Mouse (Mus musculus) hindbrain, postnatal 0 days (tissue): Measurements from ENCODE around the gene Cdc42ep2. TPM values are rescaled to one million over a fixed set of nuclear protein-coding genes. Genes with fewer than 3 reads are reported as not detected.

Source experiments
- ATAC-seq: fragments of 200-750 bp; cut with Nextera tagmentation; 2 replicates; pipeline ENCODE4 v1.8.0; 2017; ENCODE audit warnings: mild to moderate bottlenecking, moderate TSS enrichment, moderate library complexity
- DNase-seq: peaks from one replicate; pipeline ENCODE4 v3.0.0-alpha.2; 2015; ENCODE audit warnings: low spot score
- H3K27ac ChIP-seq: fragments of 300-500 bp; sonication (generic); 2 replicates; pipeline ENCODE4 v1.5.1; 2014; ENCODE audit warnings: mild to moderate bottlenecking
- H3K27me3 ChIP-seq: fragments of 300-500 bp; sonication (generic); 2 replicates; pipeline ENCODE4 v1.6.1; 2014; ENCODE audit warnings: low read length, mixed read lengths; ENCODE audit not compliant: insufficient read depth
- H3K36me3 ChIP-seq: fragments of 300-500 bp; sonication (generic); 2 replicates; pipeline ENCODE4 v1.6.1; 2014; ENCODE audit warnings: low read length, mixed read lengths; ENCODE audit not compliant: insufficient read depth
- H3K4me1 ChIP-seq: fragments of 300-500 bp; sonication (generic); 2 replicates; pipeline ENCODE4 v1.6.1; 2014; ENCODE audit warnings: antibody characterized with exemption, low read length, mixed read lengths; ENCODE audit not compliant: insufficient read depth
- H3K4me2 ChIP-seq: fragments of 300-500 bp; sonication (generic); 2 replicates; pipeline ENCODE4 v1.6.1; 2014; ENCODE audit warnings: low read depth, mild to moderate bottlenecking, low read length, moderate library complexity, mixed read lengths
- H3K4me3 ChIP-seq: fragments of 300-500 bp; sonication (generic); 2 replicates; pipeline ENCODE4 v1.5.1; 2014; ENCODE audit warnings: low read length
- H3K9ac ChIP-seq: fragments of 300-500 bp; sonication (generic); replicated peaks from 2 replicates; pipeline ENCODE4 v1.6.1; 2014; ENCODE audit warnings: mild to moderate bottlenecking, low read length, moderate library complexity, mixed read lengths
- H3K9me3 ChIP-seq: fragments of 300-500 bp; sonication (generic); 2 replicates; pipeline ENCODE4 v1.6.1; 2016; ENCODE audit warnings: low read length, mixed read lengths
- CTCF ChIP-seq: IDR thresholded peaks from 2 replicates; pipeline ENCODE4 v1.5.1; 2016; ENCODE audit warnings: antibody characterized with exemption, control low read depth, low read depth
- whole genome bisulfite sequencing: fragments of 180-500 bp; shearing (Covaris S2); extraction: QIAGEN DNeasy Blood & Tissue Kit; methylation state at CpG from one replicate; pipeline ENCODE4 v1.1.7; 2014; 5-methylcytosine and 5-hydroxymethylcytosine counted together
- polyA plus RNA-seq: library from polyadenylated mRNA; unstranded; fragments of >200 nt; fragmentation: Nextera tagmentation; extraction: Ambion mirVana; gene quantifications from 2 replicates; pipeline ENCODE4 v1.2.1, GENCODE M21; 2015
- total RNA-seq: library from RNA; depleted of rRNA; stranded (reverse); fragments of >200 nt; gene quantifications from 2 replicates; pipeline ENCODE4 v1.2.3, GENCODE M21; 2014

Cdc42ep2 gene
- total and polyA plus RNA-seq, 2 experiments from 2014 or later, result 18.0 to 28.0 TPM

GRCm38 (mm10) chr19:5963883-5964562 is 39.4 kb upstream of the Cdc42ep2 start, which contains the start of gene Pola2:
Gene Pola2 (minus strand): TSS chr19:5964202.
- TF ChIP-seq CTCF, result peak; percentile 20; the same call in 1 of the 2 replicates
- Histone ChIP-seq H3K9me3 (no peaks in the 10 kb centered on the region), H3K27ac (peak within 1 kb of the TSS; percentile 56), H3K27me3 (no peaks in the 10 kb centered on the region), H3K4me3 (peak within 1 kb of the TSS; percentile 74), H3K4me2 (peak within 1 kb of the TSS; percentile 94), H3K4me1 (peaks cover 3% of the 10 kb centered on the region; the same call in 1 of the 2 replicates), H3K9ac (peak within 1 kb of the TSS; percentile 60), H3K36me3 (no peaks in the 10 kb centered on the region)
- ATAC-seq (peak; percentile 94), DNase-seq (peak; percentile 95)
- under 1% methylated on average over 50 of the region's 50 CpGs for WGBS

- 35% methylated on average over 1 of the region's 1 CpGs for WGBS
- ATAC-seq (no peak), DNase-seq (no peak)
- H3K27me3 ChIP-seq, result no peaks in the 10 kb centered on the region
- H3K36me3 ChIP-seq, result no peaks in the 10 kb centered on the region
- H3K4me1 ChIP-seq, result peaks cover 3% of the 10 kb centered on the region; the same call in 1 of the 2 replicates
- TF ChIP-seq CTCF, result peak; percentile 26; the same call in 1 of the 2 replicates
- H3K4me2 ChIP-seq, result peak overlapping the region; percentile 94
- H3K27ac ChIP-seq, result no peak overlapping the region
- H3K9me3 ChIP-seq, result no peaks in the 10 kb centered on the region
- H3K4me3 ChIP-seq, result no peak overlapping the region
- 0 out of 2 replicates have a peak overlapping the region, but pooled peaks have one; percentile 60 for H3K9ac ChIP-seq
Observed at GRCm38 (mm10) chr19:5962651-5963050, 38.0 kb upstream of the Cdc42ep2 start.

GRCm38 (mm10) chr19:5957371-5957770 is 32.8 kb upstream of the Cdc42ep2 start:
- H3K9ac ChIP-seq, result no peak overlapping the region
- DNase-seq (no peak), ATAC-seq (no peak)
- no peaks in the 10 kb centered on the region for H3K36me3 ChIP-seq
- 92% methylated on average over 5 of the region's 5 CpGs for WGBS
- no peaks in the 10 kb centered on the region for H3K9me3 ChIP-seq
- no peak overlapping the region for H3K4me2 ChIP-seq
- H3K4me3 ChIP-seq, result no peak overlapping the region
- no peaks in the 10 kb centered on the region for H3K27me3 ChIP-seq
- no peaks in the 10 kb centered on the region for H3K4me1 ChIP-seq
- no peak for TF ChIP-seq CTCF
- no peak overlapping the region for H3K27ac ChIP-seq

- no peaks in the 10 kb centered on the region for H3K27me3 ChIP-seq
- no peak overlapping the region for H3K4me2 ChIP-seq
- no peak overlapping the region for H3K27ac ChIP-seq
- ATAC-seq (peak; percentile 43; the same call in 1 of the 2 replicates), DNase-seq (peak; percentile 79)
- 19% methylated on average over 3 of the region's 3 CpGs for WGBS
- no peaks in the 10 kb centered on the region for H3K4me1 ChIP-seq
- H3K9me3 ChIP-seq, result no peaks in the 10 kb centered on the region
- H3K9ac ChIP-seq, result no peak overlapping the region
- H3K36me3 ChIP-seq, result peaks cover 3% of the 10 kb centered on the region; the same call in 1 of the 2 replicates
- peak; percentile 87 for TF ChIP-seq CTCF
- no peak overlapping the region for H3K4me3 ChIP-seq
Observed at GRCm38 (mm10) chr19:5956685-5957084, 32.1 kb upstream of the Cdc42ep2 start.

- H3K9ac ChIP-seq, result no peak overlapping the region
- peaks cover 4% of the 10 kb centered on the region; the same call in 1 of the 2 replicates for H3K36me3 ChIP-seq
- no peak for ATAC-seq
- no peaks in the 10 kb centered on the region for H3K4me1 ChIP-seq
- no peaks in the 10 kb centered on the region for H3K9me3 ChIP-seq
- no peak overlapping the region for H3K27ac ChIP-seq
- DNase-seq, result no peak
- no peak overlapping the region for H3K4me3 ChIP-seq
- H3K4me2 ChIP-seq, result no peak overlapping the region
- TF ChIP-seq CTCF, result no peak
- WGBS, result 90% methylated on average over 28 of the region's 28 CpGs
- H3K27me3 ChIP-seq, result no peaks in the 10 kb centered on the region
Observed at GRCm38 (mm10) chr19:5955704-5956670, 31.4 kb upstream of the Cdc42ep2 start.

GRCm38 (mm10) chr19:5954936-5955335 is 30.3 kb upstream of the Cdc42ep2 start:
- Histone ChIP-seq H3K9me3 (no peaks in the 10 kb centered on the region), H3K4me1 (no peaks in the 10 kb centered on the region), H3K36me3 (peaks cover 9% of the 10 kb centered on the region; the same call in 1 of the 2 replicates), H3K9ac (no peak overlapping the region), H3K27me3 (no peaks in the 10 kb centered on the region), H3K4me2 (no peak overlapping the region), H3K4me3 (no peak overlapping the region), H3K27ac (no peak overlapping the region)
- DNase-seq (no peak), ATAC-seq (no peak)
- 93% methylated on average over 10 of the region's 10 CpGs for WGBS
- TF ChIP-seq CTCF, result no peak
